Mouse (Mus musculus): ENCODE measurements at regions not wholly inside any gene's neighbourhood (a gene's known extent, or its start where the extent isn't known, plus 50 kb on each side); places are given as distances from the start of the nearest gene placed in this dataset.

DNA sequence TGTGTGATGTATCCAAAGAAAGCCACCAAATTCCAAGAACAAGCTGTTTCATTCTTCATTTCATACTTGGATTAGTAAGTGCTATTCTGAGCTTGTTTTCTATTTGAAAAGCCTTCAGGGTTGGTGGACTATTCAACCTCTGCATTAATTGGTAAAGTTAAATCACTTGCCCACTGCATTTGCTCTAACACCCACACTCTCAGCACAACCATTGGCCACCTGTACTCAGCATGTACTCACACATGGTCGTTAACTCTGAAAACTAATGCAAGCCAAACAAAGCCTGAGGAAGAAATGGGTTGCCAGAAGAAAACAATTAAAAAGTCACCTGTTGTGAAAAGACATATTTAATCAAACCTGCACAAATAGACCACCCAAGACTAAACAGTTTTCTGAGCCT lies 267.5 kb downstream of the Trim52 start:
- DNase-seq, result no peak

DNA sequence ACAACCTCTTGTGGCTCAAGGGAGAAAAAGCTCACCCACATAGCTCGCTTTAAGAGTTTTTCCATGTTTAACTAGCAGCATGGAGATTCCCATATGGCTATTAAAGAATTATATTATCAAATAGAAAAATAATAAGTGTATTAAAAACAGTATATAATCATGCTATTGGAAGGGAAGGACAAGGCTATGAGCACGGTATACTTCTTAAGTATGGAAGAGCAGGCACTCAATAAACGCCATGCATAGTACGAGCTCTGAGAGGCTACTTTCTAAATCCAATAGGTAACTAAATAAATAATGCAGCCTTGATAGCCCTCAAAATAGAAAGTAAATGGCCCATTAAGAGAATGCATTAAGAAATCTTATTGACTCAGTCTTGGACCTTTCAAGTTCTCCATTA lies 273.6 kb downstream of the Trim52 start:
- no peak for DNase-seq

DNA sequence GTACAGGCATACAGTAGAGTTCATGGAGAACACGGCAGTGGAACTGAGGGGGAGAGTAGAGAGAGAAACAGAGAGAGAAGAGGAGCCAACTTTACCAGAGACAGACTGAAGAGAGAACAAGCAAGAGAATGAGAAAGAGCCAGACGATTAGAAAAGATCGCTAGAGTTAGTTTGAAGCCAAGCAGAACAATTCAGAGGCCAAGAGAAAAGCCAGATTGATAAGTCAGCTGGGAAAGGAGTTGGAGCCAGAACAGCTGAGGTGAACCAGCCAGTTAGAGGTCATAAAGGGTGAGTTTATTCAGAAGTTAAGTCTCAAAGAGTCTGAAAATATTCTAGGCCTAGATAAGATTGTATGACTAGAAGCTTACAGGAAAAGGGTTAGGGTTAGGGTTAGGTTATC lies 281.7 kb downstream of the Trim52 start:
- DNase-seq, result no peak

DNA sequence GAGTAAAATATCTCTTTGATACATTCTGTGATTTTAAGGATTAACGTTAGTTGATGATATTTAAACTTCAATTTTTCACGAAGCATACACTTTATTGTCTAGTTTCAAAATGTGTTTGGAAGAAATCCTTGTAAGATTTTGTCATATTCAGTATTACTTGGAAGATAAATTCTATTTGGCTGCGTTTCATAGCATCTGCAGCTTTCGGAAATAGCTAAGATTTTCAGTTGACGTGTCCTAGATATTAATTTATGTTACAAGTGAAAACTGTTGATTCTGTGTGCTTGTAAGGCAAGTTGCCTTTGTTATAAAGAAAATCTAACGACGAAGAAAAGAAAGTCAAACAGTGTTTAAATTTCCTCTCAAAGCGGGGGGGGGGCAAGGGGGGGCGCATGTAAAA lies 284.5 kb downstream of the Trim52 start:
- DNase-seq, result no peak

GRCm38 (mm10) chr14:106393978-106394377 lies 288.0 kb downstream of the Trim52 start:
- no peak for DNase-seq

GRCm38 (mm10) chr14:106412917-106413558 lies 307.0 kb downstream of the Trim52 start:
- no peak for DNase-seq

- no peak for DNase-seq
These were observed 318.7 kb downstream of the Trim52 start for GRCm38 (mm10) chr14:106424714-106425113.

GRCm38 (mm10) chr14:106428594-106428993 lies 322.6 kb downstream of the Trim52 start:
- no peak for DNase-seq

DNA sequence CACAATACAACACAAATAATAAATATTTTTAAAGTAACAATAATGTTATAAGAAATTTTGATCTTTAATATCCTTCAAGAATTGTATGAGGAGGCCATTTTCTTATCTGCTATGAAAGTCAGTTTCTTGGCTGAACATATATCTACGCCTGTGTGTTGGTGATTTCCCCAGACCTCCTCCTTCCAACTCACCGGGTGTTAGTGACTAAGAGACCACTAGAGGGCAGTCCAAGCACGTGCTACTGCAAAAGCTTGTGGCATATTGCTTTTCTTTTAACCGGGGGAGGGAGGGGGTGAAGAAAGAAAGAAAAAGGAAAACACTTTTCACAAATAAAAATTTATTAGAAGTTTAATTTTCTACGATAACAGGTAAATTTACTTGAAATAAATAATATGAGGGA lies 333.3 kb downstream of the Trim52 start:
- DNase-seq, result peak; percentile 40

- no peak for DNase-seq
These were observed 383.1 kb downstream of the Trim52 start for GRCm38 (mm10) chr14:106489074-106489473.

- DNase-seq, result no peak
These were observed 385.4 kb downstream of the Trim52 start for GRCm38 (mm10) chr14:106491389-106491788.

GRCm38 (mm10) chr14:106500344-106501135 lies 394.5 kb downstream of the Trim52 start:
- no peak for DNase-seq

DNA sequence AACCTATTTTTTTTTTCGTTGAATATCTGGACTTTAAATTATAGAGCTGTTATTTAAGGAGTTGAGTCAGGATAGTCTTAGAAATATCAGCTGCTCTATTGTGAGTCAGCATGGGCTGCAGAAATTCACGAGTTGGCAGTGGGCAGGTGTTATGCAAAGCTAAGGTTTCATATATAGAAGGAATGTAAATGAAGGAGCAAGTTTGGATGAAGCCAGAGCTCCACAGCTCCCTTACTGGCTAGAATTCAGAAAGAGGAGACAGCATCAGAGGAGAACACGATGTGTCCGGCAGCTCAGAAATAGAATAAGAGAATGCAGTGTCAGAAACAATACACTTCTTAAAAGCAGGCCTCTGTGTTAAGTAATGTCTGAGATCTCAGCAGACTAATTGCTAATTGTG lies 400.9 kb downstream of the Trim52 start:
- DNase-seq, result peak; percentile 69

DNA sequence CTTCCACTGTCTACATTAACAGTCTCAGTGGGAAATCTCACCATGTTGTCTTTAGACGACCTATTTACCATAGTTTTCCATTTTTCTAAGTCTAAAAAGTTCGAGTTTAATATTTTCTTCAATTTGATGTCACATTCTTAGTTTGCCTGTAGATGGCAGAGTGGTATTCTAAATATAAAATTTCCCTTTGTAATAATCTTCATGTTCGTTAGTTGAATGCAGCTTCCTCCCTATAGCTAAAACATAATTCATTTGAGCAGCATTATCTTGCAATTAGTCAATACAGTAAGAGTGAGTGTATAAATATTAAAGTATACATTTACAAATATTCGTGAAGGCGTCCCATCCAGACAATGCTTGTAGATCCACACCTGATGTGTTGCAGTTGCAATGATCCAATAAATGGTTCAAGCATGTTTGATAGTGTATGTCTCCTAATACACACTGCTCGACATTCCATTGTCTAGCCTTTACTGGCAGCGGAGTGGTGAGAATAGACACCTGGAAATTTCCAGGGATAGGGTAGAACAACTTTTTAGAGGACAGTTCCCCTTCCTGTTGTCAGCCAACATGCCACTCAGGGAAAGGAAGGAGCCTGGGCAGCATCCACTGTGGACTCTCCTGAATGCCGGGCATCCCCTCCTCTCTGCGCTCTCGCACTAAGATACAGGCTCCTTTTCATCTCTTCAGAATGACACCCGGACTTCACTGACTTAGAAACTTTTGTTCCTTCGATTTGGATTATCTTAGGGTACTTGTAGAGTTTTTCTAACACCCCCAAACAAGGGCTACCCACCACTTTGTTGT lies 412.8 kb downstream of the Trim52 start:
- DNase-seq, result no peak

GRCm38 (mm10) chr14:106520808-106521207 lies 414.8 kb downstream of the Trim52 start:
- no peak for DNase-seq

DNA sequence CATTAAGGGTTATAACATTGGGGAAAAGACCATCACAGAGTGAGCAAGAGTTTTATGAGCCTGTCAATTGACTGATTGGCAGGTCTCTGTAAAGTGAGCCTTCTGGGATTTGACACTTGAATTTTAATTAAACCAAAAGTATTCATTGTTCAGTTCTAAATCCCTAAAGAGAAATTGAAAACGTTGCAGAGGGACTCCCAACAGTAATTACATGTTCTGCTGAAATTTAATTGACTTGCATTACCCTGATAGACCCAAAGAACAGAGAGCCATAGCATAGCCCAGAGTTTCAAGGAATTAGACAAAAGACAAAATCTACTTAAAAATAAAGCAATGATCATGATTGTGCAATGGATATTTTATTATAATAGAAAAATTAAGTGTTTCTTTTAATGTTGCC lies 444.2 kb downstream of the Trim52 start:
- no peak for DNase-seq

DNA sequence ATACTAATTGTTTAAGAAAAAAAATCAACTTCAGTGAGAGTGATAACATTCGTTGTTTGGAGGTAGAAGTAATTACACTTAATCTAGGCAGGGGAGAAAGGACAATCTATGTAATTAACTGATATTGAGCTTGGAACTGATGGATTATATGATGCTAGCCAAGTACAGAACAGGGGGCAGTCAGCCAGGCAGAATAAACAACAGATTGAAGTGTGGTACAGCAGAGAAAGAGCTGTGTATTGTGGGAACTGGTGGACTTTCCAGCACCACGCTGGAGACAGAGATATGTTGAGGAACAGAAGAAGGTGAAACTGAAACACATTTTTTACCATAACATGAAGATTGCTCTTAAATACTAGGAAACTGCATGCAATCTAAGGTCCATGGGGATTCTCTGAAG lies 473.3 kb downstream of the Trim52 start:
- DNase-seq, result no peak

- DNase-seq, result no peak
These were observed 475.9 kb downstream of the Trim52 start for GRCm38 (mm10) chr14:106581886-106582285.

DNA sequence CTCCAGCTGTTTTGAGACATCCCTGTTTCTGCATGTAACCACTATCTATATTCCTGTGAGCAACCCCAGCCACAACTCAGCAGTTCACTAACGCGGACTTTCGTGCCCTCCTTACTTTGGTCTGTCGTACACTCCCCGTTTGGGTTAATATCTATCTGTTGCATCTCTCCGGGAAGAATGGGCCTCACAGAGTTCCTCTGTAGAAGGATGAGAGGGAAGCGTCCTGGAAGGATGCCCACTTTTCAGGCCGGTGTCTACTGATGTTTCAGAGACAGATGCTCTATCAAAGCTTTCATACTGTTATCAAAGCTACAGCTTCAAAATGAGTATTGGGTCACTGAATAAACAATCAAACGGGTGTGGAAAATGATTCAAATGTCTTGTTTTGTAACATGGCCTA lies 487.4 kb downstream of the Trim52 start:
- DNase-seq, result no peak

DNA sequence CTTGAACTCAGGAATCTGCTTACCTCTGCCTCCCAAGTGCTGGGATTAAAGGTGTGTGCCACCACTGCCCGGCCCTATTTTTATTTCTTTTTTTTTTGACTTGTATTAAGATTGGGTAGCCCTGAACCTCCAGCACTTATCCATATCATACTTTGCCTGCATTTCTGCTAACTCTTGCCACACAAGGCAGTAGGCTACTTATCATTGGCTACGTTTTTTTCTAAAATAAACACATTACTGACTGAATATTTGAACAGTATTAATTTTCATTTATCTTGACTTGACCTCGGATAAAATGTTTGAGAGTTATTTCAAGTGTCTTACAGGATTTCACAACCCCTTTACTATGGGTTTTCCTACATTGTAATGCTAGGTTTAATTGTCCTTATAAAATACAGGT lies 488.0 kb downstream of the Trim52 start:
- DNase-seq, result no peak

DNA sequence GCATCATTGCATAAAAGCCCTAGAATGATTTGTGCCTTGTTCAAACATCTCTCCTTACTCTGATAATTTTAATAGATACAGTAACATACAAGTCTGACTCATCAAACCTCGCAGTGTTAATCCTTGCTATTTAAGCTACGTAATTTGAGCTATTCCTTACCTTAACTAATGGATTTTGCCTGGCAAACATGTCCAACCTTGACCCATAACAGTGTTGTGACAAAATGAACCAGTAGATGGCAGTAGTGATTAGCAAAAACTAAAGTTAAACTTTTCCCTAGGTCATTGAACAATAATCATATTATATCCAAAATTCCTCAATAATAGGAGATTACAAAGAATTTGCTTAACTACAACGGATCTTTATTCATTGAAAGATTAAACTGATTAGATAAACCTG lies 501.0 kb downstream of the Trim52 start:
- no peak for DNase-seq

GRCm38 (mm10) chr14:106608341-106608927 lies 502.4 kb downstream of the Trim52 start:
- DNase-seq, result no peak
